Mouse (Mus musculus) olfactory bulb, adult 2 months (tissue): ENCODE results near the gene 4930432M17Rik.

ENCODE experiments used
- CTCF ChIP-seq: fragments of 200-500 bp; IDR thresholded peaks from 2 replicates; pipeline ENCODE4 v1.5.1; 2012; ENCODE audit warnings: low read depth, mild to moderate bottlenecking, low read length, moderate library complexity; ENCODE audit not compliant: insufficient read depth
- POLR2A ChIP-seq: fragments of 200-500 bp; IDR thresholded peaks from 2 replicates; pipeline ENCODE4 v1.6.1; 2012; ENCODE audit warnings: mild to moderate bottlenecking, low read depth, low read length, moderate library complexity; ENCODE audit not compliant: insufficient read depth

- TF ChIP-seq CTCF: no peak
- no peak for TF ChIP-seq POLR2A
Observed at GRCm38 (mm10) chr3:121716480-121716879, 45.9 kb downstream of the 4930432M17Rik start.
